Mouse (Mus musculus) spleen, adult 2 months (tissue): ENCODE data around the gene Nav3.

Experiments used
- CTCF ChIP-seq: fragments of 200-500 bp; IDR thresholded peaks from 2 replicates; pipeline ENCODE4 v1.5.1; 2011; ENCODE audit warnings: mild to moderate bottlenecking, inconsistent platforms; ENCODE audit not compliant: insufficient read depth, insufficient read length, insufficient replicate concordance; ENCODE audit errors: extremely low read depth
- POLR2A ChIP-seq: fragments of 200-500 bp; IDR thresholded peaks from 2 replicates; pipeline ENCODE4 v1.6.1; 2011; ENCODE audit warnings: low read depth, low read length, inconsistent platforms

DNA sequence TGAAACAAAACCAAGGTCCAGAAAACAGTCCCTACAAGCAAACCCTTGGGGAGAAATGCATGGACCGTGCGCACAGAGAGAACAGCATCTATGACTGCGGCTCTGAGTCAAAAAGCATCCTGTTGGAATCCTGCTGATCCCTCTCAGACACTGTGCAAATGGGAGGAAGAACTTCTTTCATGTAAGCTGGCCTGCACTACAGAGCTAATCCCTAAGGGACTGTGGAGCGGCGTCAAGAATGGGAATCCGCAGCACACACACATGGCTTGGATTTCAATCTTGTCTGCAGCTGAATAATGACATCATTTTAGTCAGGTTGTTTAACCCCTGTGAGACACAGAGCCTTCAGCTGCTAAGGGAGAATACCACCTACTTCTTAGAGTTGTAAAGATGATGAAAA, 26.4 kb downstream of the Nav3 start:
- TF ChIP-seq POLR2A (no peak), CTCF (no peak)
